Mouse (Mus musculus) hindbrain, postnatal 0 days (tissue): ENCODE data around the gene Nadk2. TPM values are rescaled to one million over a fixed set of nuclear protein-coding genes. Genes with fewer than 3 reads are reported as not detected.
A peak's percentile ranks its signal among the peaks of the same experiment; 100 is the strongest.

Source experiments
- ATAC-seq: fragments of 200-750 bp; cut with Nextera tagmentation; 2 replicates; pipeline ENCODE4 v1.8.0; 2017; ENCODE audit warnings: mild to moderate bottlenecking, moderate TSS enrichment, moderate library complexity
- DNase-seq: peaks from one replicate; pipeline ENCODE4 v3.0.0-alpha.2; 2015; ENCODE audit warnings: low spot score
- H3K27ac ChIP-seq: fragments of 300-500 bp; sonication (generic); 2 replicates; pipeline ENCODE4 v1.5.1; 2014; ENCODE audit warnings: mild to moderate bottlenecking
- H3K27me3 ChIP-seq: fragments of 300-500 bp; sonication (generic); 2 replicates; pipeline ENCODE4 v1.6.1; 2014; ENCODE audit warnings: low read length, mixed read lengths; ENCODE audit not compliant: insufficient read depth
- H3K36me3 ChIP-seq: fragments of 300-500 bp; sonication (generic); 2 replicates; pipeline ENCODE4 v1.6.1; 2014; ENCODE audit warnings: low read length, mixed read lengths; ENCODE audit not compliant: insufficient read depth
- H3K4me1 ChIP-seq: fragments of 300-500 bp; sonication (generic); 2 replicates; pipeline ENCODE4 v1.6.1; 2014; ENCODE audit warnings: antibody characterized with exemption, low read length, mixed read lengths; ENCODE audit not compliant: insufficient read depth
- H3K4me2 ChIP-seq: fragments of 300-500 bp; sonication (generic); 2 replicates; pipeline ENCODE4 v1.6.1; 2014; ENCODE audit warnings: low read depth, mild to moderate bottlenecking, low read length, moderate library complexity, mixed read lengths
- H3K4me3 ChIP-seq: fragments of 300-500 bp; sonication (generic); 2 replicates; pipeline ENCODE4 v1.5.1; 2014; ENCODE audit warnings: low read length
- H3K9ac ChIP-seq: fragments of 300-500 bp; sonication (generic); replicated peaks from 2 replicates; pipeline ENCODE4 v1.6.1; 2014; ENCODE audit warnings: mild to moderate bottlenecking, low read length, moderate library complexity, mixed read lengths
- H3K9me3 ChIP-seq: fragments of 300-500 bp; sonication (generic); 2 replicates; pipeline ENCODE4 v1.6.1; 2016; ENCODE audit warnings: low read length, mixed read lengths
- CTCF ChIP-seq: IDR thresholded peaks from 2 replicates; pipeline ENCODE4 v1.5.1; 2016; ENCODE audit warnings: antibody characterized with exemption, control low read depth, low read depth
- WGBS: fragments of 180-500 bp; shearing (Covaris S2); extraction: QIAGEN DNeasy Blood & Tissue Kit; methylation state at CpG from one replicate; pipeline ENCODE4 v1.1.7; 2014; 5-methylcytosine and 5-hydroxymethylcytosine counted together
- polyA plus RNA-seq: library from polyadenylated mRNA; unstranded; fragments of >200 nt; fragmentation: Nextera tagmentation; extraction: Ambion mirVana; gene quantifications from 2 replicates; pipeline ENCODE4 v1.2.1, GENCODE M21; 2015
- total RNA-seq: library from RNA; depleted of rRNA; stranded (reverse); fragments of >200 nt; gene quantifications from 2 replicates; pipeline ENCODE4 v1.2.3, GENCODE M21; 2014

Nadk2 gene
- total and polyA plus RNA-seq, 2 experiments from 2014 or later, result 24.7 to 32.4 TPM

DNA sequence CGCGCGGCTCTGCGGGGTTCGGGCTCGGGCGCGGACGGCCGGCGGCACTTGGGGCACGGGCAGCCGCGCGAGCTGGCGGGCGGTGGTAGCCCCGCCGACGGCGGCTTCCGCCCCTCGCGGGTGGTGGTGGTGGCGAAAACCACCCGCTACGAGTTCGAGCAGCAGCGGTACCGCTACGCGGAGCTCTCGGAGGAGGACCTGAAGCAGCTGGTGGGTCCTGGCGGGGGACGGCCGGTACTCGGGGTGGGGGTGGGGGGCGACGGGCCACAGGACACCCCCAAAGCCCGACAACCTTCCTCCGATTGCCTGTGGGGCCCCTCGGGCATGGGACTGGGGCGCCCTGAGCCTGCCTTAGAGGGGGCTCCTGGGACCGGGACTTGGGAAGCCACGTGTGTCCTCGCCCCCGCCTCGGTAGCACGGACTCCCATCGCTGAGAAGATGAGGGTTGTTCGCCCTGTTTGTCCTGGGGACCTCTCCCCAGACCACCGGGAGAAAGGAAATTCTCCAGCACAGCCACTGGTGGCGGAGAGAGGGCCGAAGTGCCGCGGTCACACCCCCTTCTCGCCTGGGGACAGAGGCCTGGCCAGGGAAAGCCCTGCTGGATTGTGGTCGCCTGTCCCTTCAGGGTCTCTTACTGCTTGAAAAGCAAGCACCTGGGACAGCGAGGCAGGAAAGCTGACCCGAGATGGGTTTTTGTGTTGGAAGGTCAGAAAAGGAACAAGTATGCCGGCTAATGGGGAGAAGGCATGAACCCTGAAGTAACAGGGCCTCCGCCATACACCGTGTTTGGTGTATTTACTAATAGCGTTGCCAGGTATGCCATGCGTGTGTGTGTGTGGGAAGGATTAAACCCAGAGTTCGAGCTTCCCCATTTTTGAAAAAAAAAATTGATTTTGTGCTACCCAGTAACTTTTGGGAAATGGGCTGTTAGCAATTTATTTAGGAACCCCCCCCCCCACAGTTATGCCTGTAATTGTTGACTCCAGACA, 790 bp downstream of the Nadk2 start:
- ATAC-seq (peak; percentile 64), DNase-seq (peak; percentile 60)
- under 1% methylated on average over 64 of the region's 66 CpGs for WGBS
- 0 out of 2 replicates have a peak, but pooled peaks have one; percentile 19 for TF ChIP-seq CTCF
- Histone ChIP-seq H3K36me3 (no peaks in the 10 kb centered on the region), H3K4me2 (peak overlapping the region; percentile 82), H3K27ac (peak overlapping the region; percentile 93), H3K4me3 (peak overlapping the region; percentile 93), H3K27me3 (no peaks in the 10 kb centered on the region), H3K9ac (peak overlapping the region; percentile 97), H3K9me3 (no peaks in the 10 kb centered on the region), H3K4me1 (peaks cover 6% of the 10 kb centered on the region; the same call in 1 of the 2 replicates)

DNA sequence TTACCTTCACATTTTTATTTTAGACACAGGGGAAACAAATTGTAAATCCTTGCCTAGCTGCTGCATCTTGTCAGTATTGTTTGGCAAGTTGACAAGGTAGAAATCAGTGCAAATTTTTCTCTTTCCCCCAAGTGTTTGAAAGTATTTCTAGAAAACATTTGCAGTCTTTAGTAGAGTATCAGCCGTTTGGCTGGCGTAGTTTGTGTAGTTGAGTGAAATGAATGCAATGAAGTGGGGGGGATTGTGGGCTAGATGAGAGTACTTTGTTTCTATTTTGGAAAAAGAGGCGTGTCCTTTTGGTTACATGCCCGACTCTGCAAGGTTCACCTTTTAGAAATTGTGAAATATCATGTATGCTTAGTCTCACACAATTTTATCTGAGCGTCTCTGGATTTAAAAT, 1.6 kb downstream of the Nadk2 start:
- TF ChIP-seq CTCF, result no peak
- Histone ChIP-seq H3K9me3 (no peaks in the 10 kb centered on the region), H3K9ac (peak overlapping the region; percentile 97; the same call in 1 of the 2 replicates), H3K4me3 (peak overlapping the region; percentile 93), H3K27ac (no peak overlapping the region), H3K27me3 (no peaks in the 10 kb centered on the region), H3K4me1 (peaks cover 6% of the 10 kb centered on the region; the same call in 1 of the 2 replicates), H3K36me3 (no peaks in the 10 kb centered on the region), H3K4me2 (peak overlapping the region; percentile 82)
- ATAC-seq (no peak), DNase-seq (no peak)
- WGBS, result 27% methylated on average over 5 of the region's 5 CpGs

DNA sequence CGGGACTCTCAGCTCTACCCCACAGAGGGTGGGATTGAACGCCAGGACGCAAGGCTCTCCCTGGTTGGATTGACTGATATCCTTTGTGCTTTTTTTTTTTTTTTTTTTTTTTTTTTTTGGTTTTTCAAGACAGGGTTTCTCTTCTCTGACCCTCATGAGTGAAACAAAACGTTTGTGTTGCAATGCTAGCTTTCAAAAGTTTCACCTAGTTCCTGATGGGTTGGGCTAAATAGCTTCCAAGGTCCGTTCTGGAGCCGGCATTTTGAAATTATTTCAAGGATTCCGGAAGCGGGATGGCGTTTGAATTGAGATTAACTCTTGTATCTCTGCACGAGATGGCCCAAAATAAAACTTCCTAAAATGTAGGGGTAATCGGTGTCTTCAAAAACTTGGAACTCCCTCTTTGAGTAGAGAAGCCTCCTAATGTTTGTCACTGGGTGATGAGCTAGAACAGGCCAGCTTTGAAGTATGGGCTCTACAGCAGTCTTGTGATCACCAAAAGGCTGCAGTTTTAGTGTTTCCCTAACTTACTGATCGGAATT, 2.1 kb downstream of the Nadk2 start:
- no peaks in the 10 kb centered on the region for H3K36me3 ChIP-seq
- ATAC-seq (no peak), DNase-seq (no peak)
- H3K4me3 ChIP-seq, result peak overlapping the region; percentile 93
- peak overlapping the region; percentile 48; the same call in 1 of the 2 replicates for H3K27ac ChIP-seq
- H3K4me1 ChIP-seq, result peaks cover 6% of the 10 kb centered on the region; the same call in 1 of the 2 replicates
- no peaks in the 10 kb centered on the region for H3K9me3 ChIP-seq
- no peak for TF ChIP-seq CTCF
- no peak overlapping the region; the same call in 1 of the 2 replicates for H3K9ac ChIP-seq
- H3K27me3 ChIP-seq, result no peaks in the 10 kb centered on the region
- H3K4me2 ChIP-seq, result peak overlapping the region; percentile 82
- 46% methylated on average over 12 of the region's 12 CpGs for WGBS

DNA sequence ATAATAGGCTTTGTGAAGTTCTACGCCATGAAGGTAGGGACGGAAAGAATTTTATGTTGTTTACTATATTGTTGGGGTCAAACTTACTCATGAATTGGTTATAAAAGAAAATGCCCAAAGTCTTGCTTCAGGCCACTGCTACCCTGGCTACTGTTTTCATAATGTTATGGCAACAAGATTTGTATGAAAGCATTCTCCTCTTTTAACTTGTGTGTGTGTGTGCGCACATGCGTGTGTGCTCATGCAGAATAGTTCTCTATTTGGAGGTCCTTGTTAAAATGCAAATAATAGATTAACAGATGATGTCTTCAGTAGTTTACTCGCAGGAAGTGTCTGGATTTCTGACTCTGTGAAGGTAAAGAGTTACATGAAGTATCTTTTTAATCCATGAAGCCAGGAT, 2.6 kb downstream of the Nadk2 start:
- Histone ChIP-seq H3K27ac (no peak overlapping the region), H3K4me3 (peak overlapping the region; percentile 93; the same call in 1 of the 2 replicates), H3K4me1 (peaks cover 6% of the 10 kb centered on the region; the same call in 1 of the 2 replicates), H3K27me3 (no peaks in the 10 kb centered on the region), H3K36me3 (no peaks in the 10 kb centered on the region), H3K9ac (no peak overlapping the region), H3K4me2 (peak overlapping the region; percentile 82), H3K9me3 (no peaks in the 10 kb centered on the region)
- ATAC-seq (no peak), DNase-seq (no peak)
- WGBS, result 75% methylated on average over 5 of the region's 5 CpGs
- TF ChIP-seq CTCF, result no peak

GRCm38 (mm10) chr15:9074139-9074538, 3.1 kb downstream of the Nadk2 start:
- Histone ChIP-seq H3K4me3 (no peak overlapping the region), H3K36me3 (no peaks in the 10 kb centered on the region), H3K27ac (no peak overlapping the region), H3K27me3 (no peaks in the 10 kb centered on the region), H3K9me3 (no peaks in the 10 kb centered on the region), H3K9ac (no peak overlapping the region), H3K4me2 (no peak overlapping the region), H3K4me1 (peaks cover 6% of the 10 kb centered on the region; the same call in 1 of the 2 replicates)
- ATAC-seq (no peak), DNase-seq (no peak)
- no peak for TF ChIP-seq CTCF
- WGBS, result 29% methylated on average over 2 of the region's 2 CpGs

DNA sequence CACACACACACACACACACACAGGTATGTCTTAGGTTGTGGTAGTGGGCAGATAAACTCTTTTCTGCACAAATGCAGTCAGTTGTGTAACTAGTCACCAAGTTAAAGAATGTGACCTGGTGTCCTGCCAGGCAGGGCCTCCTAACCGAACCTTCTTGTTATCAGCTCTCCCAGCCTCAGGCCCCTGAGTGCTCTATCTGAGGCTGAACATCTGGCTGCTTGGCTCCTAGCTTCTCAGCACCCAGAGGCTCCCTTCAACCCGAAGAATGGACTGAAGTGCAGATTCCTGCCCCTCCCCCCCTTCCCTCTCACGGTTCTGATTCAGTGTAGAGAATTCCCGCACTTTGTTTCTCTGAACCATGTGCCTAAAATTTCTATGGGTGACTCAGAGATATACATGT, 3.6 kb downstream of the Nadk2 start:
- no peaks in the 10 kb centered on the region for H3K27me3 ChIP-seq
- H3K4me2 ChIP-seq, result no peak overlapping the region
- ATAC-seq (no peak), DNase-seq (no peak)
- no peak for TF ChIP-seq CTCF
- no peak overlapping the region for H3K9ac ChIP-seq
- H3K4me3 ChIP-seq, result no peak overlapping the region
- WGBS, result 23% methylated on average over 4 of the region's 4 CpGs
- H3K36me3 ChIP-seq, result no peaks in the 10 kb centered on the region
- no peak overlapping the region for H3K27ac ChIP-seq
- no peaks in the 10 kb centered on the region for H3K9me3 ChIP-seq
- peaks cover 6% of the 10 kb centered on the region; the same call in 1 of the 2 replicates for H3K4me1 ChIP-seq
